Mouse (Mus musculus) WW6 (cell line): ENCODE measurements at regions not wholly inside any gene's neighbourhood (a gene's known extent, or its start where the extent isn't known, plus 50 kb on each side); places are given as distances from the start of the nearest gene placed in this dataset.

Experiments
- DNase-seq: peaks from one replicate; pipeline ENCODE4 v3.0.0-alpha.2; 2013; ENCODE audit warnings: low read depth, low spot score

DNA sequence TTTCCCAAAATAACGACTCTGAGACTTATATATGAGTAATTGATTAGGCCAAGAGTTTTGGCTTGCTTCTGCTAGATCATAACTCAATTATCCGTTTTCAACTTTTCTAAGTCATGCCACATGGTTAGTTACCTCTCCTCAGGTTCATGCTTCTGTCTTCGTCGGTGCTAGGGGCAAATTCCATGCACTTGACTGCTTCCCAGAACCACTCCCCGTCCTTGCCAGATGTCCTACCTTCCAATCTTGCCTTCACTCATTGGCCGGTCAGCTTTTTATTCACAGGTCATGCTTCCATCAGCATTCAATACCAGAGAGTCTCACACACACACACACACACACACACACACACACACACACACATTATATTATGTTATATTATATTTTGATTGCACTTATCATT, 66.4 kb upstream of the Arhgap32 start:
- DNase-seq, result no peak

DNA sequence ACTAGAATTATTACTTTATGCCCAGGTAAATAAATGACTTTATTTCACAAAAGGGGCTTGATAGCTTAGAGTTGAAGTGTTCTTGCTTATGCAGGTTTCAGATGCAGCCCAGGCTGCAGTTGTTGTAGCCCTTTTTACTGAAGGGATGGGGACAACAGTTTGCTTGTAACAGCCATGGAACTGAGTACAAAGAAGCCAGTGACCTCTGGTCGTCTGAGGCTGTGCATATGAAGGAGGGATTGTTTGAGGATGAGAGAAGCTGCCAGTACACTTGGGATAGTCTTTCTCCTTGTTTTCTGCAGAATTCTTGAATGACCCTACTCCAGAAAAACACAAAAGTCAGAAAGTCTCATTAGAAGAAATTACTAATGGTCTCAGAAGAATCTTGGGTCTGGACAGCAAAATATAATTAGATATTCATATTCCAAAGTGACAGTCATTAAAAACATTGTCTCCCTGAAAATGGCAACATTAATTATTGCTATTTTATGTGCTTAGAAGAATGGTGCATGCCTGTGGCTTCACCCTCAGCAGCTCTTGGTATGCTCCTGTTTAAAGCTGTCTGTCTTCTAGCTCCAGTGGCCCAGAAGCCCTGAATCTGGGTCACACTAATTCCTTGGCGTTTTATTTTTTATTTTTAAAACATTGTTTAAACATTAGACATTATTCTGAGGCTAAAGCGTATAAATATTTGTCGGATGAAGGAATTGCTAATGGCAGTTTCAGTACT, 61.9 kb upstream of the Arhgap32 start:
- DNase-seq, result no peak

GRCm38 (mm10) chr9:32057427-32058115, 58.4 kb upstream of the Arhgap32 start:
- DNase-seq, result no peak

GRCm38 (mm10) chr9:32062740-32063139, 53.2 kb upstream of the Arhgap32 start:
- DNase-seq, result no peak

DNA sequence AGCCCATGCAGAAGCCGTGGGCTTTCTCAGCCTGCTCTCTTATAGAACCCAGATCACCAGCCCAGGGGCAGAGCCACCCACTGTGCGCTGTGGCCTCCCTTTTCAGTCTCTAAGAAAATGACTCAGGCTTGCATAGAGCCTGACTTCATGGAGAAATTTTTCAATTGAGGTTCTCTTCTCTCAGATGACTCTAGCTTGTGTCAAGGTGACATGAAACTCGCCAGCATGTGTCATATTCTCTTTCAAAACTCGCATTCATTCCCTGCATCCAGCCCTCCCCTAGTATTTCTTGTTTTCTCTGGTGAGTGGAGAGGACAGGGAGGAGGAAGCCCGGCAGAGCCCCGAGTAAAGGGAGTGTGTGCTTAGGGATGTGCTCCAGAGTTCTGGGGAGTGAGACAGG, 52.4 kb upstream of the Arhgap32 start:
- DNase-seq, result no peak

GRCm38 (mm10) chr9:32064007-32064550, 51.9 kb upstream of the Arhgap32 start:
- no peak for DNase-seq
